Mouse (Mus musculus) liver, adult 2 months (tissue): ENCODE measurements at regions not wholly inside any gene's neighbourhood (a gene's known extent, or its start where the extent isn't known, plus 50 kb on each side); places are given as distances from the start of the nearest gene placed in this dataset.

Experiments
- CTCF ChIP-seq: fragments of 200-500 bp; IDR thresholded peaks from 2 replicates; pipeline ENCODE4 v1.5.1; 2011; ENCODE audit warnings: low read depth, low read length, control low read depth
- POLR2A ChIP-seq: fragments of 200-500 bp; IDR thresholded peaks from 2 replicates; pipeline ENCODE4 v1.6.1; 2011; ENCODE audit warnings: low read length, control low read depth; ENCODE audit not compliant: insufficient read depth; ENCODE audit errors: extremely low read depth

- no peak for TF ChIP-seq CTCF
- no peak for TF ChIP-seq POLR2A
Observed at GRCm38 (mm10) chr1:137204371-137204770, 244.1 kb upstream of the Nr5a2 start.
